Mouse (Mus musculus): ENCODE data around the gene Casp3. TPM values are rescaled to one million over a fixed set of nuclear protein-coding genes. Genes with fewer than 3 reads are reported as not detected.
A peak's percentile ranks its signal among the peaks of the same experiment; 100 is the strongest.

The Casp3 gene
- polyA plus RNA-seq, 2 experiments from 2014 or later, result 74.3 to 76.0 TPM

GRCm38 (mm10) chr8:46686664-46687336, 69.7 kb downstream of the Casp3 start:
- ATAC-seq, result peak; percentile 99

Other genes with a start within 250 kb of the Casp3 start
- 1 to 10 TPM; 8.1 to 9.7 TPM for gene Acsl1, start 146.3 kb upstream of the Casp3 start, polyA plus RNA-seq (2017; shearing (Covaris generic))
- gene Cenpu, start 65.3 kb upstream of the Casp3 start, polyA plus RNA-seq (2017; shearing (Covaris generic)), result 10 to 100 TPM; 11.2 to 12.4 TPM
- 10 to 100 TPM; 30.0 to 37.4 TPM for gene Primpol, start 79 bp upstream of the Casp3 start, polyA plus RNA-seq (2017; shearing (Covaris generic))
- 100 to 1,000 TPM; 185 to 208 TPM for gene Irf2, start 122.4 kb downstream of the Casp3 start, polyA plus RNA-seq (2017; shearing (Covaris generic))